Mouse (Mus musculus) testis, adult 2 months (tissue): ENCODE results near the gene Snd1.

ENCODE experiments used
- CTCF ChIP-seq: fragments of 200-500 bp; IDR thresholded peaks from 2 replicates; pipeline ENCODE4 v1.5.1; 2012; ENCODE audit warnings: low read depth, mild to moderate bottlenecking, inconsistent platforms, low read length, moderate library complexity; ENCODE audit not compliant: control insufficient read depth, insufficient read depth, insufficient replicate concordance
- POLR2A ChIP-seq: fragments of 200-500 bp; IDR thresholded peaks from 2 replicates; pipeline ENCODE4 v1.6.1; 2012; ENCODE audit warnings: low read depth, mild to moderate bottlenecking, inconsistent platforms, low read length, moderate library complexity; ENCODE audit not compliant: control insufficient read depth

GRCm38 (mm10) chr6:28932328-28932937 is 457.5 kb downstream of the Snd1 start:
- TF ChIP-seq POLR2A: no peak
- no peak for TF ChIP-seq CTCF
